Mouse (Mus musculus) mature B cell (primary cell): ENCODE data around the gene Ube2c.

Source experiments
- in situ Hi-C: fragments of 300-500 bp; cut with MboI; formaldehyde crosslinking; loops from 2 replicates; pipeline ENCODE4 v1.14.3; 2019

Gene Ube2c

GRCm38 (mm10) chr2:164817703-164818102 lies 48.0 kb downstream of the Ube2c start:
- in situ Hi-C loops, result no loop called here

GRCm38 (mm10) chr2:164821060-164821459 lies 51.4 kb downstream of the Ube2c start:
- in situ Hi-C loops, result no loop called here

- in situ Hi-C loops, result no loop called here
Measured at GRCm38 (mm10) chr2:164822636-164823165, 53.0 kb downstream of the Ube2c start, which contains the start of gene Zswim1. Gene Zswim1, plus strand, starts transcription at chr2:164822686.

GRCm38 (mm10) chr2:164823181-164823585 lies 53.5 kb downstream of the Ube2c start:
- in situ Hi-C loops, result no loop called here

- in situ Hi-C loops, result no loop called here
Measured at GRCm38 (mm10) chr2:164823969-164824368, 54.3 kb downstream of the Ube2c start.

GRCm38 (mm10) chr2:164825521-164825920 lies 55.8 kb downstream of the Ube2c start:
- in situ Hi-C loops, result no loop called here

GRCm38 (mm10) chr2:164827146-164827850 lies 57.6 kb downstream of the Ube2c start:
- in situ Hi-C loops, result no loop called here
